Mouse (Mus musculus): Measurements from ENCODE around the gene Capn2.

Capn2 gene

DNA sequence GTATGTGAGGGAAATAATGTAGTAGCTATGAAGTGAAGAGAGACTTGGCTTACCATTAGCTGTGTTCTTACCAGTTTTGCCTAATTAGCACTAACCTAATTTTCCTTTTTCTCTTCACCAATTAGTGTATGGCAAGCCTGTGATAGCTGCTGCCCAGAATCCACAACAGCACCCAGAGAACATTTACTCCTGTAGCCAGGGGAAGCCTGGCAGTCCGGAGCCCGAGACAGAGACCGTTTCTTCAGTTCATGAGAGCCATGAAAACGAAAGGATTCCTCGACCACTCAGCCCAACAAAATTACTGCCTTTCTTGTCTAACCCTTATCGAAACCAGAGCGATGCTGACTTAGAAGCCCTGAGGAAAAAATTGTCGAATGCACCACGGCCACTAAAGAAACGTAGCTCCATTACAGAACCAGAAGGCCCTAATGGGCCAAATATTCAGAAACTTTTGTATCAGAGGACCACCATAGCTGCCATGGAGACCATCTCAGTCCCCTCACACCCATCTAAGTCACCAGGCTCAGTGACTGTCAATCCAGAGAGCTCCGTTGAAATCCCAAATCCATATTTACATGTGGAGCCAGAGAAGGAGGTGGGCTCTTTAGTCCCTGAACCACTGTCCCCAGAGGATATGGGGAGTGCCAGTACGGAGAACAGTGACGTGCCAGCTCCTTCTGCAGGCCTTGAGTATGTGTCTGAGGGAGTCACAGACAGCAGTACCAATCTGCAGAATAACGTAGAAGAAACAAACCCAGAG is 69.0 kb downstream of the Capn2 start:
- in situ Hi-C loops (cut with MboI; ENCODE audit: low pct_unique_long_range_greater_than_20kb in 1 of 2, low sequenced_read_pairs in 2 of 2, unreplicated experiment in 1 of 2), result no loop called here

DNA sequence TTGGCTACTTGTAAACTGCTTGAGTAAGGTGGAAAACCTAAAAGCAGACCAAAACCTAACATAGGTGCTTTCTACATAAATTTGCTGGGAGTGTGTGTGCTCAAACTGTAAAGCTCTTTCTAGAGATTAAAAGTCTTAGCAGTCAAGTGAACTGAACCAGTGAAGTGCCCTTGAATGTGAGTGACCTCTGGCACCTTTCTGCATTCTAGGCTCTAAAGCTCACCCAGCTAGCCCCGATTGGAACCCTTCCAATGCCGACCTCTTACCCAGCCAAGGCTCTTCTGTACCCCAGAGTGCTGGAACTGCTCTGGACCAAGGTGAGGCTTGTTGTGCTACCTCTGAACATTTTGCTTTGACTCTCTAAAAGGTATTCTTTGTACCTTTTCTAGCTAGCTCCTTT is 73.3 kb downstream of the Capn2 start:
- in situ Hi-C loops (cut with MboI; ENCODE audit: low pct_unique_long_range_greater_than_20kb in 1 of 2, low sequenced_read_pairs in 2 of 2, unreplicated experiment in 1 of 2), result no loop called here

DNA sequence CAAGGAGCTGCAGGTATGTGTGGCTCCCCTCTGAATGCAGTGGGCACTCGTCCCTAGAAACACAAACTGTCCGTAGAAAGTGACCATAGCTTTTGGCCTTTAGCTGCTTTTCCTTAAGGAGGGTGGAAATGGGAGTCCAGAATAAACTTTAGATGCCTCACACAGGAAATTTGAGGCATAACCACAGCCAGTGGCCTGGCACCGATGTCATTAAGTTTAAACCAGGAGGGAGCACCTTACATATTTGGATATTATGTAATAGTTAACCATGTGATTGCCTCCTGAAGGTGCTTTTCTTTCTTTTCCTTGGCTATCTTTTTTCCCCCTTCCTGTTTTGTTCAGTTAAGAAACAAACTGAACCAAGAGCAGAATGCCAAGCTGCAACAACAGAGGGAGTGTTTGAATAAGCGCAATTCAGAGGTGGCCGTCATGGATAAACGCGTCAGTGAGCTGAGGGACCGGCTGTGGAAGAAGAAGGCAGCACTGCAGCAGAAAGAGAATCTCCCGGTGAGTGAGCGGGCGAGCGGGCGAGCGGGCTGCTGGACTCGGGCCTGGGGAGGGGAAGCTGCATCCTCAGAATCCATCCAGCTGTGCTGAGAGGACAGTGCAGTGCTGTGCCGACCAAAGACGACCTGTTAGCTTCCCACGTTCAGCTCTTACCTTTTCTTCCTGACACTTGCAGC is 75.5 kb downstream of the Capn2 start:
- in situ Hi-C loops (cut with MboI; ENCODE audit: low pct_unique_long_range_greater_than_20kb in 1 of 2, low sequenced_read_pairs in 2 of 2, unreplicated experiment in 1 of 2), result no loop called here

DNA sequence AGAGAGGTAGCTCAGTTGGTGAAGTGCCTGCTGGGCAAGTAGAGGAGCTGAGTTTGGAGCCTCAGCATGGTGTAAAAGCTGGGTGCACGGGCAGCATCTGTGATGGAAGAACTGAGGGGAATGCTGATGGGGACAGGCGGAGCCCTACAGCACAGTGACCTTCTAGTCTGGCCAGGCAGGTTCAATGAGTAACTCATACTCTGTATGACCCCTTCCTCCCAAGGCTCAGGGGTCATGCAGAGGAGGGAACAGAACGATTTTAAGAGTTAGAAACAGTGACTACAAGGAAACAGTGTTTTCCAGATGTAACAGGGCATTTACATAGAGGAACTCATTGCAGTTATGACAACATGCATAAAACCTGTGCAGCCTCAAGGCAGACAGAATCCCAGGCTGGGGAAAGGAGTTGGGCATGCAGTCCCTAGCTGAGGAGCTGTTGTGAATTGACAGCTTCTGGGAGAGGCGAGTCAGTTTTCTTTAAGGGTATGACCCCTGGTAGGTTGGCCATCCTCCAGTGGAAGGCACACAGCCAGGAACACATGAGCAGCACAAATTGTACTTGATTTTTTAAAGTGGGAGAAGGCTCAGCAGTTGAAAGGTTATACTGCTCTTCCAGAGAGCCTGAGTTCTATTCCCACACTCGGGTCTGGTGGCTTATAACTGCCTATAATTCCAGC is 77.7 kb downstream of the Capn2 start:
- in situ Hi-C loops (cut with MboI; ENCODE audit: low pct_unique_long_range_greater_than_20kb in 1 of 2, low sequenced_read_pairs in 2 of 2, unreplicated experiment in 1 of 2), result no loop called here

DNA sequence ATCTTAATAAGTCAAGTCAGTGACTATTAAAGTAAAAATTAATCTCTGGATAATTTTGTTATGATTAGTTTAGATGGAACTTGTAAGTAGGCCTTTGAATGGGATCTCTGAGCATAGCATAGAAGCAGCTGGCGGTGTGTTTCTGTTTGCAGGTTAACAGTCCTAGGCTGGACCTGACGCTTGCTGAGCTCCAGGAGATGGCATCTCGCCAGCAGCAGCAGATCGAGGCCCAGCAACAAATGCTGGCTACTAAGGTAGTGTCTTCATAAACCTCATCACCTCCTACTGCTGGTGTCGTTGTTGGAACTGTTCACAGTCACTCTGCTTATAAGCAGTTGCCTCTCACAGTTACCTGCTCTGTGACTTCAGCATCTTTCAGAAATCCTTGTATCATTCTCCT is 80.7 kb downstream of the Capn2 start:
- in situ Hi-C loops (cut with MboI; ENCODE audit: low pct_unique_long_range_greater_than_20kb in 1 of 2, low sequenced_read_pairs in 2 of 2, unreplicated experiment in 1 of 2), result no loop called here

DNA sequence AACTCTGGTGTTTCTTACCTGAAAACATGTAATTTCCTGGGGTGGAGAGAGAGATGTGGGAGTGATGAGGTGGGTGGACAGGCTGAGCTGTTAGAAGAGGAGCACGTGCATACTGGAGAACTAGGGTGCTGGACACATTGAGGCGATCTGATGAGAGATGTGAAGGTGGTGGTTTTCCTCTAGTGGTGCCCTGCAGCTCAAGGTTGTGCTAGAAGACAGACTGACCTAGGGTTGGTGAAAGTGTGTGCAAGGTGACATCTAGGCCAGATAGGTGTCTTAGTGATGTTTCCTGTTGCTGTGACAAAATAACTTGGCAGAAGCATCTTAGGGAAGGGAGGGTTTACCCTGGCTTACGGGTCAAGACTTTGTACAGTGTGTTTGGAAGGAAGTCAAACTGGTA is 85.3 kb downstream of the Capn2 start:
- in situ Hi-C loops (cut with MboI; ENCODE audit: low pct_unique_long_range_greater_than_20kb in 1 of 2, low sequenced_read_pairs in 2 of 2, unreplicated experiment in 1 of 2), result no loop called here

DNA sequence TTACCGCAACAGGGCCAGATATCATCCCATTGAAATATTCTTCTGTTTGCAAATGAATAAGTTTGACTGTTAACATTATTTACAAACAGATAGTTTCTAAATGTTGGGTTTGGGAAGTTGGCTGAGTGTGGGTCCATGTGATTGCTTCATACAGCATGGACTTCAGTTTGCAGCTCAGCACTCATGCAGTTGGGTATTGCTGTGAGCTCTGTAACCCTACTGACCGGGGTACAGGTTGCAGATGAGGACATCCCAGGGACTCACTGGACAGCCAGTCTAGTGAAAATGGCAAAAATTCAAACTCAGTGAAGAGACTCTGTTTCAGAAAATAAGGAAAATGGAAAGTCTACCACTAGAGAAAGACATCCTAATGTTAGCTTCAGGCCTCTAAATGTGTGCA is 86.7 kb downstream of the Capn2 start:
- in situ Hi-C loops (cut with MboI; ENCODE audit: low pct_unique_long_range_greater_than_20kb in 1 of 2, low sequenced_read_pairs in 2 of 2, unreplicated experiment in 1 of 2), result no loop called here

DNA sequence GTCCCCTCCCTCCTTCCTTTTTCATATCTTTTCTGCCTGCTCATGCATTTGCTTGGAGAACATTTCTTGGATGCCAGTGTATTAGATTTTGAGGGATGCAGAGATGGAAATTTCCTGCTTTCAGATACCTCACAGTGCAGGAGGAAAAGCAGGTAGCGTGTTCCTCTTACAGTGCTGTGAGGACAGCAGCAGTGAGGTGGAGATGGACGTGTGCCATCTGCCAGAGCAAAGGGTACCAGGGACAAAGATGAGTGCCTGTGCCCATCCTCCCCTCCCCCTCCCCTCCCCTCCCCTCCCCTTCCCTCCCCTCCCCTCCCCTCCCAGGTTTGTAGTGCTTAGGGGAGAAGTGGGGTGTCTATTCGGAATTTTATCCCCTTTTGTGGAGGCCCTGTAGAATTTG is 87.6 kb downstream of the Capn2 start:
- in situ Hi-C loops (cut with MboI; ENCODE audit: low pct_unique_long_range_greater_than_20kb in 1 of 2, low sequenced_read_pairs in 2 of 2, unreplicated experiment in 1 of 2), result no loop called here

DNA sequence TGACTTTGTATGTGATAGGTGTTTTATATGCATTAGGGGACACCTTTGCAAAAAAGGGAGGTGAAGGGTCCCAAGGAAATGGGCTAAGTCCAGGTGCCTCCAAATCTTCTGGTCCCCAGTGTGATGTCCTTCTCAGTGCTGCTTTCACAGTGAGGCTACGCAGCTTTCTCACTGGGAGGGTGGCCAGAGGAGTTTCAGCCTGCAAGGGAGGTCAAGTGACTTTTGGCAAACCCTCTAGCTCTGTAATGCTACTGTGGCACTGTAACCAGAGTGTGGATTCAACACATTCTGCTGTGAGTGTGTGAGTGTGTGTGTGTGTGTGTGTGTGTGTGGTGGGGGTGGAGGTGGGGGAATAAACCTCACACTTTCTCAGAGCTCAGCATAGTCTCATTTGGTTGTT is 90.0 kb downstream of the Capn2 start:
- in situ Hi-C loops (cut with MboI; ENCODE audit: low pct_unique_long_range_greater_than_20kb in 1 of 2, low sequenced_read_pairs in 2 of 2, unreplicated experiment in 1 of 2), result no loop called here

DNA sequence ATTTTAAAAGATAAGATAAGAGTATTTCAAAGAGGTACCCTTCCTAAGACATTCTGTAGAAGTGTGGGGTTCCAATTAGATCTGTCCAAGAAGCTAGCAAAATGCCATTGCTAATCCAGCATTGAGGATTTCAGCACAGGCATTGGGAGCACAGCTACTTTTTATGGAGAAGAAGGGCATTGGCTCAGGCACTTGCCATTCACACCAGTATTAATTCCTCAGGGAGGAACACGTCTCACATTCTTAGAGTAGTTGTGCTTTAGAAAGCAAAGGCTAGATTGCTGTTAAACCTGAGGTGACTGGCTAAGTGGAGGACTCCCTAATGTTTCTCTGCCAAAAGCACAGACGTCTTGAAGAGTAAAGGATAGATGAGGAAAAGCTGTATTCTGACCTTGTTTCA is 91.0 kb downstream of the Capn2 start:
- in situ Hi-C loops (cut with MboI; ENCODE audit: low pct_unique_long_range_greater_than_20kb in 1 of 2, low sequenced_read_pairs in 2 of 2, unreplicated experiment in 1 of 2), result no loop called here

DNA sequence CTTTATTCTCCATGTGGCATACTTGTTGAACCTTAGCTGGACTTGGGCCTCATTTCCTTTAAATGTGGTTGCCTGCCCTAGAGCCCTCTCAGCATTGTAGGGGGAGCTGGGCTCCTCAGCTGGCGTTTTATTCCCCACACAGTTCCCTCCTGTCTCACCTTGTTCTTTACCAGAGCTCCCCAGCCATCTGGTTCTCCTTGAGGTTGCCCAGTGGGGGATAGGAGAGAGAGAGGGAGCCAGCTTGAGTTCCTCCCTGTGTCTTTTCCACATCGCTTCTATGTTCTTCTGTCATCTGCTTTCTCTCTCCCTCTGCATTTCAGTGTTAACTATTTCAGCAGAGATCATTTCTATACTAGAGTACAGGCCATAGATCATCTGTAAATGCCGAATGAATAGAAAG is 92.2 kb downstream of the Capn2 start:
- in situ Hi-C loops (cut with MboI; ENCODE audit: low pct_unique_long_range_greater_than_20kb in 1 of 2, low sequenced_read_pairs in 2 of 2, unreplicated experiment in 1 of 2), result no loop called here

DNA sequence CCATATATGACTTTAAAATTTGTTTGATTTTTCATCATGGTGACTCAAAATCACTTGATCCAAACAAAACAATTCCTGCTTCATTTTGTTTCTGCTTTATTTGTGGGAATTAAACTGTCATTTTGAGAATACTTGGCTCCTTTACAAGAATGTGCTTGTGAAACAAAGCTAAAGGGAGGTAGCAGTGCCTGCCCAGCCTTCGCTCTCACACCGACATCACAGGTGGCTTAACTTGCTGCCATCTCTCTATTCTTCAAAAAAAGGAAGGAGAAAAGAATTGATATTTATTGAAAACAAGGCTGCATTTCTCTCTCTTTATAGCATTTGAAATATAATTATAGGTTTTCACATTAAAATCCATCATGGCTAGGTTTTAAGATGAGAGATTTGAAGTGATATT is 93.1 kb downstream of the Capn2 start:
- in situ Hi-C loops (cut with MboI; ENCODE audit: low pct_unique_long_range_greater_than_20kb in 1 of 2, low sequenced_read_pairs in 2 of 2, unreplicated experiment in 1 of 2), result no loop called here

DNA sequence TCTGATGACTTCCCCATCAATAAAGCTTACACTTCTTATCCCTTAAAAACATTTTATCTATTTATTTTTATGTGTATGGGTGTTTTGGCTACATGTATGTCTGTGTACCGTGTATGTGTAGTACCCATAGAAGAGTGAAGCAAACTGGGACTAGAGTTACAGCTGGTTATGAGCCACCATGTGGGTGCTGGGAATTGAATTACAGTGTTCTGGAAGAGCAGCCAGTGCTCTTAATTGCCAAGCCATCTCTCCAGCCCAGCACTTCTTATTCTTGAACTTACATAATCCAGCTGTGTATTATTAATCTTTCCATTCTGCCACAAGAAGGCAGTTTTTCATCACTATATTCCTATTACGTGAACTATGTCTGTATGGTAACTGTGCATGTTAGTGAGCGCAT is 97.9 kb downstream of the Capn2 start:
- in situ Hi-C loops (cut with MboI; ENCODE audit: low pct_unique_long_range_greater_than_20kb in 1 of 2, low sequenced_read_pairs in 2 of 2, unreplicated experiment in 1 of 2), result no loop called here
